Mouse (Mus musculus): ENCODE results near the gene Cped1.
A peak's percentile ranks its signal among the peaks of the same experiment; 100 is the strongest.

Gene Cped1

DNA sequence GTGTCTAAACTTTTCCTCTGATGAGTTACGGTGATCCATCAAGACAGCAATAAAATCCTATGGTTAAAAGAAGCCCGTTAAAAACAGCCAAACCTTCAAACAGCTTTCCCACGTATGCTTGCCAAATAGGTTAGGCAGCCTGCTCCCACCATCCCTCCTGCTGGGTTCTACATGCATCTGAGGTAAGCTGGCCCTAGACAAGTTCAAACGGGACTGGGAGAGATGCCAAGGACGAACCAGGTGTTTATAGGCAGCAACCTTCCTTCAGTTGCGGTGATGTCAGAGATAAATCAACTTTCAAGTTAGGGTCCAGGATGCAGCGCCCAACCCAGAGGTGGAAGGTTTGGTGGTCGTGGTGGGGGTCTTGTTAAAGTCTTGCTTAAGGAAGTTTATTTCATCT lies 155.1 kb downstream of the Cped1 start:
- DNase-seq (ENCODE audit: inconsistent age in 2 of 2, low spot score in 1 of 2) = no peak

DNA sequence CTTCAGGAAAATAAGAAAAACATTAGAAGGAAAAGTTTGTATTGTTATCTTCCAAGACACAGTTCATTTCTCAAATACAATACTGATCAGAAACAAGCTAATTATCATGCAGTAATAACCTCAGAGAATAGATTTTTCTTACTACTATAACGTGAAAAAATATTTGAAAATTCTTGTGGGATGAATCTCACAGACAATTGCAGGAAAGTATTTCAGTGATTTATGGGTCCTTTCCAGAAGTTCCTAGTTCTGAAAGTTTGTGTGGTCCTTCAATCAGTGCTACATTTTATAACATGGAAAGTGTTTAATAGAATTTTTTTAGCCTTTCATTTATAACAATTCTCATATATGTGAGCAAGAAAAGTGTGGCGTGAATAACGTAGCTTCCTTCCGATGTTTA lies 161.5 kb downstream of the Cped1 start:
- no peak for DNase-seq (ENCODE audit: inconsistent age in 2 of 2, low spot score in 1 of 2)

- DNase-seq (ENCODE audit: inconsistent age in 2 of 2, low spot score in 1 of 2) = no peak
Observed at GRCm38 (mm10) chr6:22148511-22148910, 162.8 kb downstream of the Cped1 start.

DNA sequence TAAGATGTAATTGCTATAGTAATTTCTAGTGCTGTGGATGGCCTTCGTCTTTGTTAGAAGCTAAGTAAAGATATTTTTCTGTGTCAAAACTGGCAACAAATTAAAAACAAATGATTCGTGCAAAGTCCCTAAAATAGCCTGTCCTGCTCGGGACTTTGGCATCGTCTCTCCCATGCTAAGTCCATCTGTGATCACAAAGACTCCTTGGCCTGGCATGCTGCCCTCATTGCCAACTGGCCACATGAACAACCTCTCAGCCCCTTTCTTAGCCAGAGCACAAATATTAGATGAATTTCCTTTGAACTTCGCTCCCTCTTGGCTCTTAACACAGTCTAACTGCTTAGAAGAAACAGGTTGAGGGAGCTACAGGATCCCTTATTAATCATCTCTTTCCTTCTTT lies 171.7 kb downstream of the Cped1 start:
- DNase-seq (ENCODE audit: inconsistent age in 2 of 2, low spot score in 1 of 2) = peak in 1 of 2 experiments; percentile 47

GRCm38 (mm10) chr6:22161944-22162343 lies 176.2 kb downstream of the Cped1 start:
- no peak for DNase-seq (ENCODE audit: inconsistent age in 2 of 2, low spot score in 1 of 2)

- DNase-seq (ENCODE audit: inconsistent age in 2 of 2, low spot score in 1 of 2) = no peak
Observed at GRCm38 (mm10) chr6:22168388-22168787, 182.7 kb downstream of the Cped1 start.

GRCm38 (mm10) chr6:22178721-22179295 lies 193.1 kb downstream of the Cped1 start:
- DNase-seq (ENCODE audit: inconsistent age in 2 of 2, low spot score in 1 of 2) = no peak

GRCm38 (mm10) chr6:22180316-22180715 lies 194.6 kb downstream of the Cped1 start:
- DNase-seq (ENCODE audit: inconsistent age in 2 of 2, low spot score in 1 of 2) = no peak

GRCm38 (mm10) chr6:22186967-22187366 lies 201.3 kb downstream of the Cped1 start:
- no peak for DNase-seq (ENCODE audit: inconsistent age in 2 of 2, low spot score in 1 of 2)

DNA sequence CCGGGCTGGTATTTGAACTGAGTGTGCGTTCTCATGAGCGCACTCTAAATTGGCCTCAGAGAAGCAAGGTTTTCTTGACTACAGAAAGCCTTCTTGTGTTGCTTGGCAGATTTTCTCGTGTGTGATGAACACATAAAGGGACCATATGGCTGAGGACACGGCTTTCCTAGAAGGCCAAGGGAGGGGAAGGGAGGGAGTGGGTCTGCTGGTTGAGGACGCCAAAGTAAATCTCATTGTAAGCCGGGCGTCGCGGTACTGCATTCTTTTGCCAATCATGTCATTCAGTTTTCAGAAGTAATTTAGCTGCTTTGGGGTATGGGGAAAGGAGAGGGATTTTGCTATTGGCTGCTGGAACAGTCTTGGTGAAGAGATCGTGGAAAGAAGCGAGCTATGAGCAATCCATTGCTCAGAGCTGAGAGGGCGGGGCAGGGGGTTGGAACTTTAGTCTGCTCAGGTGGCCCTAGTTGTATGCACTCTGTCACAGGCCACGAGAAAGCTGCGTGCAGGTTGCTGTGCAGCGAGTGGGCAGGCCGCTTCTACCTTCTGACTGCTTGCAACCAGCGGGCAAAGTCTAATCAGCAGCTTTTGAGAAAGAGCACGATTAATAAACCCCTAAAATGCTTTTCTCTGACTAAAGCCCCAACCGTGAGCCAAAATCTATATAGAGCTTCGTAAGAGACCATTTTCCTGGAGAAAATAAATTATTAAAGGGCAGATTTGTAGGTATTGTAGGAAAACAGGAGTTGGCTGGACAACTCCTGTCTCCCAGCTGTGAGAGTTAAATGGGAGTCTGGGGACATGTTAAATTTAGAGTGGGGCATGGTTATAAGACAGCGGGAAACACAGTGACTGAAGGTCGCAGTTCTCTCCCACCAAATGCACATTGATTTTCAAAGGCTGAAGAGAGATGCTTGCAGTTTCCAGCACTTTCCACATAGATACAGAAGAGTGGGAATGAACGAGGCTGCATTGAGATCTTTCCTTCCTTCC lies 203.9 kb downstream of the Cped1 start:
- DNase-seq (ENCODE audit: inconsistent age in 2 of 2, low spot score in 1 of 2) = no peak

DNA sequence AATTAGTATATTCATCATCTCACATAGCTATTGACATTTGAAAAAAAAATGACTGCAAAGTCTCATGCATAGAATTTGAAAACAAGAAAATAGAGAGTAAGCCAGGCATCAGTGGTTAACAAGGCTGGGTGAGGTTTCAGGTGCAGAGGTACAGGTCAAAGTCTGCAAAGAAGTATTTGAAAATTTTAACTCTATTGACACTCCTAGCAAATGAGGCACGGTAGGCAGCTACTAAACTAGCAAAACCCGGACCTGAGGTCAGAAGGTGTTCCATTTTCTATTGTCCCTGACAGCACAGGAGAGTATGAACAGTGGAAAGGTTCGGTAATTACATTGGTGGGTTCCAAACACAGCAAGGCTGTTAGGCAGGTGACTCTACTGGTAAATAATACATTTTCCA lies 212.9 kb downstream of the Cped1 start:
- no peak for DNase-seq (ENCODE audit: inconsistent age in 2 of 2, low spot score in 1 of 2)

- no peak for DNase-seq (ENCODE audit: inconsistent age in 2 of 2, low spot score in 1 of 2)
Observed at GRCm38 (mm10) chr6:22199473-22199872, 213.8 kb downstream of the Cped1 start.

GRCm38 (mm10) chr6:22200133-22200532 lies 214.4 kb downstream of the Cped1 start:
- no peak for DNase-seq (ENCODE audit: inconsistent age in 2 of 2, low spot score in 1 of 2)

DNA sequence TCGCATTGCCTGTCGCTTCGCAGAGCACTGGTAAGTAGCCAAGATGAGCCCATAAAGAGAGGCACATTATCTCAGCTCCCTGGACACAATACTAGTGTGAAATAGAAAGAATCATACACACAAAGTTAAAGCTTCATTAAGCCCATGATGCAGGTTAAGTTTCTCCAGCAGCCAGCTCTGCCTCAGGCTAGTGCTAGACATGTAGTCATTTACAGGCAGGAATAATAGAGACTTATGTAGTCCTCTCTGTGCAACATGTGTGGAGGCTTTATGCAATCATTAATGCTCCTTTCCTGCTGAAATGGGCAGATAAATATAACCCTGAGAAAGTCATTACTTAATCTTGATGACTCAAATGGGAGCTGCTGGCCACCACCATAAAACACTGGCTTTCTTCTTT lies 216.2 kb downstream of the Cped1 start:
- DNase-seq (ENCODE audit: inconsistent age in 2 of 2, low spot score in 1 of 2) = peak in 1 of 2 experiments; percentile 77

DNA sequence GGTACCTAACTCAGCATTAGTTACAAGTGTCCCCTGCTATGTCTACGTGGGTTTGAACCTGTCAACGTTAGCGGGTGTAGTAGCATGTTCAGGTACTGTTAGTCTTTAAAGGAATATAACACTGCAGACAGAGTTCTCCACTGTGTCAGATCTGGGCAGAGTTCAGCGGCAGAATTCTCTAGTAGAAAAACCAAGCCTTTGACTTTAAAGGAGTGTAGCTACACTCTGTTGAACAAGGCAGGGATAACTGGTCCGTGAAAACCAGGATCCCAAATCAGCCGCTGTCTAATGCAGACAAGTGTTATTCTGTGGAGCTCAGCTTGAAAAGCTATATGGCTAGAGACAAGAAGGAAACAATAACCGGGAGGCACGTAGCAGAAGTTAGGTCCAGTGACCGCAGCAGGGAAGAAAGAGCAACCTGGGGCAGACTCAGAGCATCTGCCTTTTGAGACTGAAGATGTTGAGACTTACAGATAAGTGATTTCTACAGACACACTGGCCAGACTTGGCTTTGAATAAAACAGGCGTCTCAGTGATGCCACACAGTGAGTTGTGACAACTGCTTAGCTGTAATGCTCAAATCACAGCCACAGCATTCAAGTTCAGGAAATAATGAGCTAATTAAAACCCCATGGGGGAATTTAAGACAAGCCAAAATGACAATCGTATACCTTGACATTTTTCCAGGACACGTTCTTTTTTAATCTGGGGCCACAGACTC lies 219.5 kb downstream of the Cped1 start:
- DNase-seq (ENCODE audit: inconsistent age in 2 of 2, low spot score in 1 of 2) = no peak

GRCm38 (mm10) chr6:22205751-22206121 lies 220.0 kb downstream of the Cped1 start:
- DNase-seq (ENCODE audit: inconsistent age in 2 of 2, low spot score in 1 of 2) = no peak

DNA sequence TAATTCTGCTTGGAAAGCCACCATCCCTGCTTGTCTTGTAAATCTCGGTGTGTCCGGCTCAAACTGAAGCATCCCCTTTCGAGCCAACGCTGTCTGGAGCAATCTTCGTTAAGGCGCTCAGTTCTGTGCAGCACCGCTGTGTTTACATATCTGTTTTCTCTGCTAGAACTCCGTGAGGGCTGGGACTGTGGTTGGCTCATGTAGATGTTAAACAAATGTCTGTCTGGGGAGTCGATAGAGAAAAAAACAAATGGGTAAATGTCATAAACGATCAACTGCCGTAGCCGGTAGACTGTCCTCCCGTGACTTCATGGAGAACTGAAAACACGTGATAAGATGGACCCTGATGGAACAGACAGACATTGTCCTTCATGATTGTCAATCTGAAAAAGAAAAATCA lies 220.5 kb downstream of the Cped1 start:
- DNase-seq (ENCODE audit: inconsistent age in 2 of 2, low spot score in 1 of 2) = no peak

- no peak for DNase-seq (ENCODE audit: inconsistent age in 2 of 2, low spot score in 1 of 2)
Observed at GRCm38 (mm10) chr6:22206630-22207293, 221.0 kb downstream of the Cped1 start.

GRCm38 (mm10) chr6:22212158-22212557 lies 226.4 kb downstream of the Cped1 start:
- no peak for DNase-seq (ENCODE audit: inconsistent age in 2 of 2, low spot score in 1 of 2)

GRCm38 (mm10) chr6:22213187-22213586 lies 227.5 kb downstream of the Cped1 start:
- DNase-seq (ENCODE audit: inconsistent age in 2 of 2, low spot score in 1 of 2) = no peak

- DNase-seq (ENCODE audit: inconsistent age in 2 of 2, low spot score in 1 of 2) = no peak
Observed at GRCm38 (mm10) chr6:22213813-22214212, 228.1 kb downstream of the Cped1 start.
